Mouse (Mus musculus): ENCODE measurements around the gene Theg. TPM values are rescaled to one million over a fixed set of nuclear protein-coding genes. Genes with fewer than 3 reads are reported as not detected.

Theg gene
- polyA plus RNA-seq, 1 experiment from 2014 or later: not detected

DNA sequence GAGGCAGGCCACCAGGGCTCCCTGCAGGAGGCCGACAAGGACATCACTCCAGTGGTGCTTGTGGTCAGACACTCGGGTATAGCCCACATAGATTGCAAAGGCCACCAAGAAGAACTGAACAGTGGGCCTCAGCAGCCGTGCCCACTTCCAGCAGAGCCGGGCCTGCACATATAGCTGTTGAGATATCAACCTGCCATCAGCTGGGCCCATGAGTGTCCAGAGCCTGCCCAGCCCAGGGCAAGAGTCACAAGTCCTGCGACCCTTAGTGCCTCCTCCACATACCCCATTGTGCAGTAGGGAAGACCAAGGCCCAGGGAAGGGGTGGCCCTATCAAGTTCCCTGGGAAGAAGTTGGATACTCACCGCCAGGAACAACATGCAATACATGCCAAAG is 59.7 kb downstream of the Theg start:
- WGBS: 85% methylated on average over 6 of the region's 6 CpGs
- no peak for DNase-seq (ENCODE audit: low spot score)

DNA sequence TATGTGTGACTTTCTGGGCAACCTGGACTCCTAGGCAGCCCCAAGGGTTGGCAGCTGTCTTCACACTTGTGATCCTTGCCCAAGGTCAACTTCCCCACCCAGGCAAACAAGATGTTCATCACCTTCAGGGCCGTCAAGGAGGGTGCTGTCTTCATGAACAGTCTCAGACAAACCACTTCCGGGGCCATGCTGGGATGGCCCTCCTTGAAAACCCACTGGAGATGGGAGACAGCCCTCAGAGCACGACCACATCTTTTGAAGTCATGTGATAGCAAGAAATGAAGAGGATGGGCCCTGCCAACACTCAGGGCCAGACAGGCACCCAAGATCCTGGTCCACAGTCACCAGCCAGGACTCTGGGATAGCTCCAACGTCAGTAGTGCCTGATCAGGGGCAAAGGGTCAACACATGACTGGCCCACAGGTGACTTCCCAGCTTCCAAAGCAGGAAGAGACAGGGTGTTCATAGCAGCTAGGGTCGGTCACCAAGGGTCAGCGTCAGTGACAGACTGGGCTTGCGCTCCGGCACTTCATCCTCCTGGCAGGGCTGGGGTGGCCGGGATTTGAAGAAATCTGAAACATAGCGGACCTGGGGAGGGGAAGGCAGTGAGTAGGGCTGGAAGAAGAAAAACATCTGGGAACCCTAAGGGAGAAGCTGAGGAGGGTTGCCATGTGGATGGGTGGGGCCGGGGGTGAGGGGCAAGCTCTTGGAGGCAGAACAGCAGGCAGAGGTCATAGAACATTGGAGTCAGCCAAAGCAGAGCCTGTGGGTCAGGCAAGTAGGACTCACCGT is 60.3 kb downstream of the Theg start:
- H3K27me3 ChIP-seq (ENCODE audit: insufficient read depth, poor library complexity, severe bottlenecking): peaks cover 3% of the 10 kb centered on the region; the same call in 1 of the 2 replicates
- H3K4me1 ChIP-seq (replicated peaks): no peaks in the 10 kb centered on the region
- no peaks in the 10 kb centered on the region for H3K9me3 ChIP-seq
- 85% methylated on average over 12 of the region's 12 CpGs for WGBS
- H3K27ac ChIP-seq: no peak overlapping the region
- H3K36me3 ChIP-seq: peaks cover 35% of the 10 kb centered on the region
- H3K4me3 ChIP-seq: no peak overlapping the region
- no peak for DNase-seq (ENCODE audit: low spot score)

More for the DNA sequence above, 59.7 kb downstream of the Theg start:
- Histone ChIP-seq H3K27me3 (ENCODE audit: insufficient read depth, poor library complexity, severe bottlenecking) (peaks cover 9% of the 10 kb centered on the region; the same call in 1 of the 2 replicates), H3K4me1 (replicated peaks) (peaks cover 1% of the 10 kb centered on the region), H3K27ac (no peak overlapping the region), H3K36me3 (peaks cover 35% of the 10 kb centered on the region), H3K4me3 (no peak overlapping the region), H3K9me3 (no peaks in the 10 kb centered on the region)

Other genes with a start within 250 kb of the Theg start
- gene Vmn2r82, start 230.8 kb downstream of the Theg start, polyA plus RNA-seq (2016; fragmentation: Nextera tagmentation; extraction: Ambion mirVana): not detected in 2 replicates
- not detected in 2 replicates for gene Vmn2r83, start 118.6 kb downstream of the Theg start, polyA plus RNA-seq (2016; fragmentation: Nextera tagmentation; extraction: Ambion mirVana)
- gene Plpp2, start 53.5 kb downstream of the Theg start, polyA plus RNA-seq (2016; fragmentation: Nextera tagmentation; extraction: Ambion mirVana): 19.3 and 25.7 TPM in 2 replicates
- 70.0 and 77.2 TPM in 2 replicates for gene Mier2, start 32.1 kb downstream of the Theg start, polyA plus RNA-seq (2016; fragmentation: Nextera tagmentation; extraction: Ambion mirVana)
- gene C2cd4c, start 26.7 kb upstream of the Theg start, polyA plus RNA-seq (2016; fragmentation: Nextera tagmentation; extraction: Ambion mirVana): 0.02 and 0.07 TPM in 2 replicates
- gene Shc2, start 50.6 kb upstream of the Theg start, polyA plus RNA-seq (2016; fragmentation: Nextera tagmentation; extraction: Ambion mirVana): 20.5 and 22.6 TPM in 2 replicates
- gene Odf3l2, start 58.4 kb upstream of the Theg start, polyA plus RNA-seq (2016; fragmentation: Nextera tagmentation; extraction: Ambion mirVana): not detected in 2 replicates
- 1.4 and 1.5 TPM in 2 replicates for gene Madcam1, start 77.2 kb upstream of the Theg start, polyA plus RNA-seq (2016; fragmentation: Nextera tagmentation; extraction: Ambion mirVana)
- 66.0 and 76.6 TPM in 2 replicates for gene Tpgs1, start 82.0 kb upstream of the Theg start, polyA plus RNA-seq (2016; fragmentation: Nextera tagmentation; extraction: Ambion mirVana)
- gene Cdc34, start 94.9 kb upstream of the Theg start, polyA plus RNA-seq (2016; fragmentation: Nextera tagmentation; extraction: Ambion mirVana): 243 and 244 TPM in 2 replicates
- gene Gzmm, start 101.7 kb upstream of the Theg start, polyA plus RNA-seq (2016; fragmentation: Nextera tagmentation; extraction: Ambion mirVana): 0.75 and 1.2 TPM in 2 replicates
- gene Bsg, start 117.2 kb upstream of the Theg start, polyA plus RNA-seq (2016; fragmentation: Nextera tagmentation; extraction: Ambion mirVana): 657 and 686 TPM in 2 replicates
- gene Hcn2, start 129.3 kb upstream of the Theg start, polyA plus RNA-seq (2016; fragmentation: Nextera tagmentation; extraction: Ambion mirVana): 0.08 and 0.11 TPM in 2 replicates
- 47.3 and 51.6 TPM in 2 replicates for gene Polrmt, start 159.2 kb upstream of the Theg start, polyA plus RNA-seq (2016; fragmentation: Nextera tagmentation; extraction: Ambion mirVana)
- 0.12 and 0.55 TPM in 2 replicates for gene Fgf22, start 167.7 kb upstream of the Theg start, polyA plus RNA-seq (2016; fragmentation: Nextera tagmentation; extraction: Ambion mirVana)
- 124 and 136 TPM in 2 replicates for gene Rnf126, start 179.6 kb upstream of the Theg start, polyA plus RNA-seq (2016; fragmentation: Nextera tagmentation; extraction: Ambion mirVana)
- 1.7 and 1.8 TPM in 2 replicates for gene Fstl3, start 189.9 kb upstream of the Theg start, polyA plus RNA-seq (2016; fragmentation: Nextera tagmentation; extraction: Ambion mirVana)
- 0.10 TPM in 1 of 2 replicates, not detected in the other for gene Prss57, start 203.6 kb upstream of the Theg start, polyA plus RNA-seq (2016; fragmentation: Nextera tagmentation; extraction: Ambion mirVana)
- gene Palm, start 206.2 kb upstream of the Theg start, polyA plus RNA-seq (2016; fragmentation: Nextera tagmentation; extraction: Ambion mirVana): 142 and 175 TPM in 2 replicates
- 1.0 and 2.4 TPM in 2 replicates for gene Misp, start 233.7 kb upstream of the Theg start, polyA plus RNA-seq (2016; fragmentation: Nextera tagmentation; extraction: Ambion mirVana)

Measured in hindbrain, embryonic 10.5 days (tissue).